Mouse (Mus musculus) c-Kit-positive CD71-positive TER-119-positive erythroid progenitor cells, embryonic 14.5 days (primary cell): ENCODE data around the gene Ankrd45.
A peak's percentile ranks its signal among the peaks of the same experiment; 100 is the strongest.
"Not testable (repeated sequence)": the region's sequence is repeated elsewhere in the genome, so short reads cannot be mapped to it uniquely, and the experiment has no call there.

Source experiments
- DNase-seq: peaks from one replicate; pipeline ENCODE4 v3.0.0-alpha.2; 2013; ENCODE audit warnings: low spot score

Gene Ankrd45

DNA sequence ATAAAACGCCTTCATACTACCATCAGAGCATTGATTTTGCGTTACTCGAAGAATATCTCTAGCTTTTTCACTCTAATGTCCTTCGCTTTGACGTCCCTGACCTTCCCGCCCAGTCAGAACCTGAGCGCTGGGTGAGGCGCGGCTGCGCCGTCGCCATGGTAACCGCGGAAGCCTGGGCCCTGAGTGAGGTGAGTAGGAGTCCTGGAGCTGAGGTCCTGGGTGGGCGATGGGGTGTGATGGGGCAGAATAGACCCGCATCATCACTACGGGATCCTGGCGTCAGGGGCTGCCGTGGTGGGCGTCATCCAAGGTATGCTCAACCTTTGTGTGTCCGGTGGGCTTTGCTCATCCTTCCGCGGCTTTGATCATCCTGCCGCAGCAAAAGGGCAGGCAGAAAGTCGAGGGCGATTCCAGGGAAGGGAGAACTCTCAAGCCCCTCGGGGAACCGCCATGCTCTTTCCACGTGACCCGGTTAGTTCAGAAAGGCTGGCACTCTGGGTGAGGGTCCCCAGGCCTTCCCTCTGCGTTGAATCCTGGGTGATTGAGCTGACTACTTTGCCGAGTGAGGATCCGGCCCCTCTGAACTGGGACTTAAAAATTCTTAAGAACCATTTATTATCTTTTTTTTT, at the start of gene Ankrd45:
Gene Ankrd45 (plus strand): TSS at position 161 of the 629 bp plus-strand sequence.
- DNase-seq: peak; percentile 15

DNA sequence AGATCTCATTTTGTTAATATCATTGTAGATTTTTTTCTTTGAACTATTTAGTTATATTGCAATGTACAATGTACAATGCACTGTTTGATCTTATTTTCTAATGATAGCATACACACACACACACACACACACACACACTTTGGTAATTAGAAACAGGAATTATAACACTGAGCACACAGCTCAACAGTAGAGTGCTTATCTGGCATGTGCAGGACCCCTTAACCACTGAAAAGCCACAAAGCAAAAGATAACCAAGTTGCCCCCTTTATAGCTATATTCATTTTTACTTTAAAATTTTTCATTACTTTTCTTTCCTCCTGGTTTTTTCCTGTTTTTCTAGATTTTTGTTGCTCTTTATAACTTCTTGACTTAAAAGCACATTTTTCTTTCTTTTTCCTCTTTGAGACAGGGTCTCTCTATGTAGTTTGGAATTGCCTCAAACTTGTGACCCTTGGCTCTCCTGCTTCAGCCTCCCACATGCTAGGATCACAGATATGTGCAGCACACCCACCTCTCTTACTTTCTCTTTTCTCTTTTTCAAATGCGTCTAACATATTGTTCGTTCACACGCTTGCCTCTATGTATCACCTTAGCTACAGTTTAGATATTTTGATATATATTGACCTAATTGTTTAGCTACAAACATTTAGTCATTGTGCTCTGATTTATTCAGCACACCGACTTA, 42.6 kb upstream of the Ankrd45 start:
- peak; percentile 20 for DNase-seq

DNA sequence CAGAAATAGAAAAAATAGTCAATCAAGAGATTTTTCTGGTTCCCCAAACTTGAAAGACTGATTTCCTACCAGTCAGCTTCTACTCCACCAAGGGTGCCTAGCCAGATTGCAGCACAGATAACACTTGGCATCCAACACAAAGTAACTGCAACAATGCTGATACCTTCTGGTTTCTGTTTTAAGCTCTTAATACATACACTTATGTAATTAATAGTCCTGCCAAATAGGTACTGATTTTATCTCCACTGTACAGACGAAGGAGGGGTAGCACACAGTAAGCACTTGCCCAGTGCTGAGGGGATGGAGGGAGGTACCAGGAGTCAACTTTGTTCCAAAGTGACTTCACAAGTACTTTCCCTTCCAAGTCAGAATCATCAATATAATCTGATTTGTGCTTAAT, 38.6 kb upstream of the Ankrd45 start:
- DNase-seq: no peak

DNA sequence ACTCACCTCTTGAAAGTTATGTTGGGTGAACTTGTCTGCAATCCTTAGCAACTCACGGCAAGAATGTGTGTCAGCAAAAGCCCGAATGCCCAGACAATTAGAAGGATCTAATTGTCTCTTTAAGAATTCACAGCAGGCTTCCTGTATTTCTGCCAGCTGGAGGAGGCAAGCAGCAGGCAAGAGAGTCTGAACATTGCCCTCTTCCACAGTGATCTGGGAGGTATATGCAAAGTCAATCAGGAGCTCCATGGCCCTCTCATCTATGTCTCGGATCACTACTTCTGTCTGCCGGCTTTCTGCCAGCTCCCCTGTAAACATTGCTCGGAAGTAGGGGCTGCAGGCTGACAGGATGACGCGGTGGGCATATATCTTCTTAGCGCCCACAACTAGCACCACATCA, 33.3 kb upstream of the Ankrd45 start:
- DNase-seq: no peak

DNA sequence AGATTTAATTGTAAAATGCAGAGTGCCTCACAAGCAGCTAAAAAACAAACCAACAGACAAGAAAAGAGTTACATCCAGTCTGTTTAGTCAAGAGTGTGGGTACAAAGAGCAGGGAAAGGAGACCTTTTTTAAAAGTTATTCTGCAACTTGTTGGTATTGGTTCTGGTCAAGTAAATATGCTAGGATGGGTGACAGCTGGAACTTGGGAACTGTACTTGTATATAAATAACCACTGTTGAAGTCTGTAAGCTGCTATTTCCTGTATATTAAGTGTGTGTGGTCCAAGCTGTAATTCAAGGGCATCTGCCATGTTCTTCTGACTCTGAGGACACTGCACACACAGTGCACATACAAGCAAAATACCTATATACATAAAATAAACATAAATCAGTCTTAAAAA, 27.9 kb upstream of the Ankrd45 start:
- no peak for DNase-seq

DNA sequence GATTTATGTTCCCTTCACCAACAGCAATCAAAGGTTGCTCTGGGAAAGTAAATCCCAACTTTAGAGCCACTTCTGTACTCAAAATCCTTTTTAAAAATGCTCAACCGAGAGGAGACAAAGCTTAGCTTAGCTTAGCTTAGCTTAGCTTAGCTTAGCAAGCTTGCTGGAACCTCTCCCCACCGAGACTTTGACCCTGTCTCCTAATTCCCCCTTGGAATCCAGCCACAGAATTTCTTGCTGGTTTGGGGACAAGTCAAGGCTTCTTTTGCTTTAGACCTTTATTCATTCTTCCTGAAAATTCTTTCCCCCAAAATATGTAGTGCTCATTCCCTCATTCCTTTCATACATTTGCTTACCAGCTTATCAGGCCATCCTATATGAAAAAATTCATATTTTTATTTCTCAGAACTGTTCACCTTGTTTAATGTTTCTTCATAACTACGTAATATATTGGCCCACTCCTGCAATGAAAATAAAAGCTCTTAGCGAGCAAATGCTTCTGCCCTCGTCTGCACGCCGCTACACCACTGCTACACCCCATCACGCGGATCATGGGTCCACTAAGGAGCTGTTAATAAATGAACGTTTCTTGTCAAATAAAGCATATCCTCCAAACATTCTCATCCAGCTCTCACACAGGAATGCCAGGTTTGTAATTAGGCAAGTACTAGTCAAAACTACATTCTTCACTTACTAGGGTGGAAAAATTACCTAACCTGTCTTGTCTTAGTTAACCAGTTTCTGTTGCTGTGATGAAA, 19.7 kb upstream of the Ankrd45 start:
- no peak for DNase-seq

DNA sequence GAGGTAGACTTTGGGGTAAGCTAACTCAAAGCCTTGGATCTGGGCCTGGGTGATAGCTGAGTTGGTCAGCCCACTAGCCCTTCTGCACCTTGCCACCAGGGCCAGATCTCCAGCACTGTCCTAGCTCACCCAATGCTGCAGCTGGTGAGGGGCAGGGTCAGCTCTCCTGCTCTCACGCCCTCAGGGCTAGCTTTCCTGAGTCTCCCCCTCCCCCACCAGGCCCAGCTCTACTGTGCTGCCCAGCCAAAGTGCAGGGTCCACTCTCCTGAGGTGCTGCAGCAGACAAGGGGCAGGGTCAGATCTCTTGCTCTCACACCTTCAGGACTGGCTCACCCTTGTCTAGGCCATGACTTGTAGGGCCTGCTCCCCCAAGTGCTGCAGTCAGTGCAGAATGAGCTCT, 16.0 kb upstream of the Ankrd45 start:
- DNase-seq: no peak

DNA sequence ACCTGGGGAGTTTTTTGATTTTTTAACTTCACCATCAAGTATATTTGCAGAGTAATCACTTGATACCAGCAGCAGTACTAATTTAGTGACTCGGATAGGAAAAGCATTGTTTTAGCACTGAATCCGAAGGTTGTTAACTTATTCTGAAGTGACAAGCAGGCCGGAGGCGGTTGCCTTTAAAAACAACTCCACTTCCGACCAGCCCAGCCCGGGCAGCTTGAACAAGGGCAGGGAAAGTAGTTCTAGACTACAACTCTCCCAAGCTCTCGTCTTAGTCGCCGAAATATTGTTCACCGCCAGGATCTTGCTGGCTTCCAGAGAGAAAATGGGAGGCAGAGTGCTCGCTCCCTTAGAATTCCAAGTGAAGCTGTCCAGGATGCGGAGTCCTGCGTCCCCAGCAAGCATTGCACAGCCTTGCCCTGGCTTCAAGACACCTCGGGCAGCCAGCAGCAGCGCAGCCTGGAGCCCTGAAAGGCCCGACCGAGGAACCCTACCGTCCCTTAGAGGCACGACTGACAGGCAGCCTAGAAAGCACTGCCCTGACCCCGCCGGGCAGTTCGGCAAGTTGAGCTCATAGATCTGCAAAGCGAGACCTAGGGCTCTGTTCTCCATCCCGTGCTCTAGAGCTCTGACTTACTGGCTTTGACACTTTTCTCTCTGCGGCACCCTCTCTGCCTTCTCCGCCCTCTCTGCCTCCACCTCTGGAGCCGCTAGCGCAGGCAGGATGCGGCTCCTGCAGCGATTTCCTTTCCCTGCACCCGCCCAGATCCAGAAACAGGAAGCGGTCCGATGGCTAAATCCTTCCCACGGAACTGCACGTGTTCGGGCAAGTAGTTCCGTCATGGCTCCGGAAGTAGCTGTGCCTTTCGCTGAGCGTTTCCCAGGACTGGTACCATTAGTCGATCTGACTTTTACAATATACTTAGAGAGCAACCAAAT, 11.5 kb upstream of the Ankrd45 start, which contains the start of gene Klhl20:
Gene Klhl20 (minus strand): TSS at position 786 of the 939 bp plus-strand sequence.
- DNase-seq: peak; percentile 96

DNA sequence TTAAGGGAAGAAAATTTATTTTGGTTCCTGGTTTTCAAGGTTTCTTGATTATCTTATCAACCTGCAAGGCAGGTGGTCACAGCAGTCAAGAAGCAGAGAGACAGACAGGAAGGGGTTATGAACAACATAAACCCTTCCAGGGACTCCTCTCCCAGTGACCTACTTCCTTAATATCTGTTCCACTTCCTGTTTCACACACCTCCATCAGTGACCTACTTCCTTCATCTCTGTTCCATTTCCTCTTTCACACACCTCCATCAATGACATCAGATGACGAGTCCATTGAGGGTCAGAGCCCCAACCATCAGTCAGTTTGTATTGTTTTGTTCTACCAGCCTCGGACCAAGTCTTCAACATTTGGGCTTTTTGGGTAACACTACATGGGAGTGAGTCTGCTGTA, 3.0 kb upstream of the Ankrd45 start:
- no peak for DNase-seq

DNA sequence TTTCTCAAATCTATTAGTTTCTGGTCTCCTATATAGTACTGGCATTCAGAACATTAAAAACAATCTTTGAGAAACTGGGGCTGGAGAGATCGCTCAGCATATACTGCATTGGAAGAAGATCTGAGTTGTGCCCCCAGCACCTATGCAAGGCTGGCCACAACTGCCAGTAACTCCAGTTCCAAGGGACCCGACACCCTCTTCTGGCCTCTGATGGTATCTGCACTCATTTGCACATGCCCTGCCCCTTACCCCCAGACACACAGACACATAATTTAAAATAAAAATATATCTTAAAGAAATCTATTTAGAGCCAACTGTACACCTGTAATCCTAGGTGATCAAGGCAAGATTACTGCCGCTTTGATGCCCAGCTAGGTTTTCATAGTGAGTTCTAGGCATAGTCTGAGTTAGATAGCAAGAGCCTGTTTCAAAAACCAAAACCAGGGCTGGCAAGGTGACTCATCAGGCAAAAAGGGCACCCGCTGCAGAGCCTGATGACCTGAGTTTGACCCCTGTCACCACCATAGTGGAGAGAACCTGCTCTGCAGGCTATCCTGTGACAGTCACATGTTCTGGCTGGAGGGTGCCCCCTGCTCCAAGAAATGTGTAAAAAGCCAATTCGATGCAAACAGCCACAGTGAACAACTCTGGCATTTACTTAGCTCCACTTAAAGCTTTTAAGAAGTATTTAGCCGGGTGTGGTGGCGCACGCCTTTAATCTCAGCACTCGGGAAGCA, 2.3 kb upstream of the Ankrd45 start:
- no peak for DNase-seq

DNA sequence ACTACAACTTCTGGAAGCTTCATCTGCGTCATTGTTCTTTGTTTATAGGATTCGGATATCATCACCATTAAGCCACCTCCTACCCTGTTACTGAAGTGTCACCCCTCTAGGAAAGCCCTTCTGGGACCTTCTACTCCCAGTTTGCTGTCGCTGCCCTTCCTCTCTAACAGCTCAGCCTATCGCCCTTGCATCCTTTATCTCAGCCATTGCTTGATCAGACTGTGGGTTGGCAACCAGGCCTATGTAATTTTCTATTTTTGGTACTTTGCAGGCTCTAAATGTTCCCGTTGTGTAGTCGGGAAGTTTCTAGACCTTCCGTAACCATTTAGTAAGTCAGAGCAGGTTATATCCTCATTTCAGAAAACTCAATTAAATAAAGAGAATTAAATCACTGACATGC, 725 bp downstream of the Ankrd45 start:
- DNase-seq: no peak

DNA sequence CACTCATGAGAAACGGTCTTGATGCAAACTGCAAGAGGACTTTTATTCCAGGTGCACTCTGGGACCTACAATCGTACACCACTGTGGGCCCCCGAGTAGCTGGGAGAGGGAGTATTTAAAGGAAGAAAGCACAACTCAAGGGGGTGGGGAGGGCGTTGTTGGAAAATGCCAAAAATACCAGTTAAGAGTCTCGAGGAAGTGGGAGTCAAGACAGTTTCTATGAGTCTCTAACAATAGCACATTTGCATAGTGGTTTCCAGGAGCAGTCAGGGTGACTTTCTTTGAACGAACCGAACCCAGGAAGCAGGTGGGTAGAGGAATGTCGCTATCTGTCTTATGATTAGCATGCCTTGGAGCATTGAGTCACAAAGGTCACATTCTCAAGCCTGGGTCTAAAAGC, 3.1 kb downstream of the Ankrd45 start:
- not testable (repeated sequence) for DNase-seq

DNA sequence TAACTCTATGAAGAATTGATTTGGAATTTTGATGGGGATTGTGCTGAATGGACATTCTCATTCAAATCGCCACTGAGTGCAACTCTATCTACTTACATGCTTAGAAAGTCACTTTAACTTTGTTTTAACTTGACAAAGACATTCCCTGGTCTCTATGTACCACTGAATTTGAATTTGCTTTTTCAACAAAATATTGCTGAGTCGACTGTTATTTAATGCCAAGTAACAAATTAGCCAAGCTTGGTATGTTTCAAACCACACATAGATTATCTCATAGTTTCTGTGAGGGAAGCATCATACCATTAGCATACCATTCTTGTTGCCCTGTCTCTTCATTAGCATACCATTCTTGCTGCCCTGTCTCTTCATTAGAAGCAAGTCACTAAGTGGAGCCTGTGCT, 5.4 kb downstream of the Ankrd45 start:
- DNase-seq: no peak

DNA sequence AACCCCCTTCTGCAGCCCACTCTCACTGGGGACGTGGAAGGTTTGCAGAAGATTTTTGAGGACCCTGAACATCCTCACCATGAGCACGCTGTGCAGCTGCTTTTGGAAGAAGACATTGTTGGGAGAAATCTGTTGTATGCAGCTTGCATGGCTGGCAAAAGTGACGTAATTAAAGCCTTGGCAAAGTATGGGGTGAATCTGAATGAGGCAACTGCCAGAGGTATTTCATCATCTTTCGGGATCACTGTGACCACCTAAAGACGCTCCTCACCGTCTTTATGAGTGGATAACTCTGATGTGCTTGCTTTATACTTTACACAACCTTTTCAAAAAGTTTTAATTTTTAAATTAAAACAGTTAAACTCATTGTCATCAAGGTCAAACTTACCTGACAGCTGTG, 8.6 kb downstream of the Ankrd45 start:
- no peak for DNase-seq

DNA sequence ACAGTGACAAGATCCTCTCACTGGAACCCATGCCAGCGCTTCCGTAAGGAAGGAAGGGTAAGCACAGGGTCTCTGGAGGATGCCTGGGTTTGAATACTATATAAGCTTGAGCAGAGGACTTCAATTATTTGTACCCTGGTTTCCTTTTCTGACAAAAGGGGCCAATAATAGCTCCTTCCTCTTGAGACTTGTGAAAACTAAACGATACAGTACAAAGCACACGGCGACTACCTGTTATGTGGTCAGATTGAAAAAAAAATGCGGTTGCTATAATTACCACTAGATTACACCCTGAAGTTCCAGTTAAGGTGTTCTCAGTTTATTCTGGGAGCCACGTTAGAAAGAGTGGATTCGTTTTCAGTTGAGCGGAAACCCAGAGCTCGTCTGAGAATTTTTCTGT, 14.1 kb downstream of the Ankrd45 start:
- DNase-seq: no peak

DNA sequence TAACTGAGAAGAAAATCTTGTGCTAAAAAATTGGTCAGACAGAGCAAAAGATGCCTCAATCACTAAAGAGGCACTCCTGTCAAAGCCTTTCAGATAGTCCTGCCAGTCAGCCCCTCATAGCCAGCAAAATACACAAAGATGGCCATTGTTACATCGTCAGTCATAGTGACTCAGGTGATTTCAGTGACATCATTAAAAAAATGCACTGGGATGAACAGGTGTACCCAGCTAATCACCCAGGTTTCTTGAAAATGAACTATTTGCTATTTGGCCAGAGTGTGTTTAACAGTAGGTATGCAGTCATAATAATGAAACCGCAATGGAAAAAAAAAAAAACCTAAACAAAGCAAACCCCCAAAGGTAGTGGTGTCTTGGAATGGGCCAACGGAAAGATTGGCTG, 16.7 kb downstream of the Ankrd45 start, which contains the start of gene Tex50:
Gene Tex50 (minus strand): TSS at position 101 of the 400 bp plus-strand sequence.
- DNase-seq: no peak

DNA sequence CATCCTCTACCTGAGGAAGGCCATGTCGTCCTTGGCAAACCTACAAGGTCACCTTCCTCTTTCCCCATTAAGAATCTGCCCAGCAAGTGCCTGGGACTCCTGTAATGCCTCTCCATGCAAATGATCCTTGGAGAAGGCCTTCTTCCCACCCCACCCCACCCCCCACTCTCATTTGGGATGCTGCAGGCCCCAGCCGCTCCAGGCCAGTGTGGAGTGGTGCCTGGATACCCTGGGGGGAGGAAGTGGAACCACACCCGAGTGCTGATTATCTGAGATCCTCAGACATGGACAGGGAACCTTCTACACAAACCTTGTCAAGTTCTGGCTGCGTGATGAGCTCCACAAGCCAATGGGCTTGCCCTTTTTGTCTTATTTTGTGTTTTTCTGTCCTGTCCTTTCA, 17.8 kb downstream of the Ankrd45 start:
- no peak for DNase-seq

DNA sequence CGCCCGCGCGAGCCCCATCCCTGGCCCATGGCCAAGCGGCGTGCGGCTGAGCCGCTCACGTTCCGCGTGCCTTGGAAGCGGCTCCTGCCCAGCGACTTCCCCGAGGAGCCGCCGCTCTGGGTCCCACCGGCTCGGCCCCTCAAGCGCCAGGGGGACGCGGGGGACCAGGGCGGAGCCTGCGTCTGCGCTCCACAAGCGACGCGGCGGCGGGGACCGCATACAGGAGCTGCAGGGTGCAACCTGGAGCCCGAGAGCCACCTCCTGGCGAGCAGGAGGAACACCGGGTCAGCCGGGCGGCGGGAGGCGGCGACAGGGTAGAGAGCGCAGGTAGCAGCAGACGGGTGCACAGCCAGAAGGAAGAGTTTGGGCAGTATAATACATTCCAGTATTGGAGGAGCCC, 28.2 kb downstream of the Ankrd45 start:
- peak; percentile 36 for DNase-seq

DNA sequence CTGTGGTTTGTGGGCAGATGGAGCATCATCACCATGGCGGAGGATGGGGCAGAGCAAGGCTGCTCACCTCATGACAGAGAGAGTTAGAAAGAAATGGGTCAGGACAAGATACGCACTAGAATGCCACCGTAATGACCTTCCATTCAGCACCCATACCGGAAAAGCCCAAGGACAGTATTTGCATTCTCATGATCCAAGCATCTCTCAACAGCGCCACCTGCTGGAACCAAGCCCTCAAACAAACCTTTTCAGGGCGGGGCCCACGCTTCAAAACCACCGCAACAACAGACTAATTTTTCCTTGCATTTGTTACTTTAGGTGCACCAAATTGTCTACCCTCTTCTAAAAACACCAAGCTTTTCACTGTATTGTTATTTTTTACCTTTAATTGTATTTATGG, 38.2 kb downstream of the Ankrd45 start:
- DNase-seq: peak; percentile 80

DNA sequence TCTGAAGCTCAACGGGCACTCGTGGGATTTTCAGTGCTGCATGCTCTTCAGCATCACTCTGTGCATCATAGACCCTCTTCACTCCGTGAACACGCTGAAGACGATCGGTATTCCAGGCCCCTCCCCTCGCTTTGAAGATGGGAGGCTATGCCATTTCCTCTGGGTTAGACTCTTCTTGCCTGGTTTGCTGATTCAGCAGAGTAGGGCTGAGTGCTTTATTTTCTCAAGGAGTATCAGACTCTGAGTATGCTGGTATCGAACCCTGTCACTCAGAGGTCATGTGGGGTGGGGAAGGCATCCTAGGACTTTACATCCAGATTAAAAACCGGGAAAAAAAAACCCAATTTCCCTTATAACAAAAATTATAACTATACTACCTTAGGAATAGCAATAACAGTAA, 39.9 kb downstream of the Ankrd45 start:
- no peak for DNase-seq

DNA sequence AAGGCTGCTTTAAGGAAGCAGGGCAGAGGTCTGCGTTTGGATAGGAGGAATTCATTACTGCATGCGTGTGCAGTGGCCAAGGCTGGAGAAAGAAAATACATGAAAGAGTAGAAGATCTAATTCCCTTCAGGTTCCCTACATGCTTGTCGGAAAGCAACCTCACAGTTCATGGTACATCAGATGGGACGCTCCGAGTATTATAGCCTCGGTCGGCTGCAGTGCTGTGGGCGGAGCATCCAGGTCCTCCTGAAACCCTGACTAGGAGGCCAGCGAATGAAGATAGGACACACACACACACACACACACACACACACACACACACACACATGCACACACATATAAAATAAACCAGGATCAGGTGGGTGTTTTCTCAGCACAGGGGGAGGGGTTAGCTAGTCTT, 41.2 kb downstream of the Ankrd45 start:
- no peak for DNase-seq
